Mouse (Mus musculus): ENCODE measurements around the gene Serpina3n. TPM values are rescaled to one million over a fixed set of nuclear protein-coding genes. Genes with fewer than 3 reads are reported as not detected.
"Not testable (repeated sequence)": the region's sequence is repeated elsewhere in the genome, so short reads cannot be mapped to it uniquely, and the experiment has no call there.

Gene Serpina3n
- total RNA-seq, 2 experiments from 2014 or later: 4.2 to 4.5 TPM

DNA sequence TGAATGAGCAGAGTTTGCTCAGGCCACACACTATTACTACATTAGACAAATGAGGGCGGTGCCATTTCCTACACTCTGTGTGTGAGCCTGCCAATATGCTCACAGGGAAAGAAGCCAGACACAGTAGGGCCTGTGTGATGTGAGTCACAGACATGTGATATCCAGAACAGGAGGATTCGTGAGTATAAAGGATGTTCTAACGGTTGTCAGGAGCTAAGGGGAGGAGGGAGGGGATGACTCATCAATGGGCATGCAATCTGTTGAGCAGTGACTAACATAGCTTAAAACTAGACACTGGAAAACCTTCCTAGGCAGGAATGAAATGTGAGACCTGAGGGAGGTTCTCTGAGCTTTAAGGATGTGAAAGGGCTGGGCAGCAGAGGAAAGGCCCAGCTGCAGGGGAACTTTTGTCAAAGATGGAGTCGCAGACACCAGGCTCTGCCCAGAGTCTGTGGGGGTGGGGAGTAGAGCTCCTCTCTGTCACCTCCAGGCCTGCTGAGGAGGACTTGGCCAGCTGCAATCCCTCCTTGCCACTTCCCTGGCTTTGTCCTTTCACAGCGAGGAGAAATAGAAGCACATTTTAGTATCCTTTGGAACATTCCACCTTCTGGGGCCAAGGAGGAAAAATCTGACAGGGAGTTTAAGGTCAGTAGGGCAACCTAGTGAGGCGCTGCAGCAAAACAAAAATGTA lies 9.2 kb downstream of the Serpina3n start:
- TF ChIP-seq CTCF (IDR thresholded peaks at IDR 0.05): no peak
- Histone ChIP-seq H3K27ac (peak overlapping the region; percentile 40; the same call in 1 of the 2 replicates), H3K4me3 (no peak overlapping the region)
- intact Hi-C loops (cut with DNase I): no loop called here
- peak; percentile 55 for DNase-seq

DNA sequence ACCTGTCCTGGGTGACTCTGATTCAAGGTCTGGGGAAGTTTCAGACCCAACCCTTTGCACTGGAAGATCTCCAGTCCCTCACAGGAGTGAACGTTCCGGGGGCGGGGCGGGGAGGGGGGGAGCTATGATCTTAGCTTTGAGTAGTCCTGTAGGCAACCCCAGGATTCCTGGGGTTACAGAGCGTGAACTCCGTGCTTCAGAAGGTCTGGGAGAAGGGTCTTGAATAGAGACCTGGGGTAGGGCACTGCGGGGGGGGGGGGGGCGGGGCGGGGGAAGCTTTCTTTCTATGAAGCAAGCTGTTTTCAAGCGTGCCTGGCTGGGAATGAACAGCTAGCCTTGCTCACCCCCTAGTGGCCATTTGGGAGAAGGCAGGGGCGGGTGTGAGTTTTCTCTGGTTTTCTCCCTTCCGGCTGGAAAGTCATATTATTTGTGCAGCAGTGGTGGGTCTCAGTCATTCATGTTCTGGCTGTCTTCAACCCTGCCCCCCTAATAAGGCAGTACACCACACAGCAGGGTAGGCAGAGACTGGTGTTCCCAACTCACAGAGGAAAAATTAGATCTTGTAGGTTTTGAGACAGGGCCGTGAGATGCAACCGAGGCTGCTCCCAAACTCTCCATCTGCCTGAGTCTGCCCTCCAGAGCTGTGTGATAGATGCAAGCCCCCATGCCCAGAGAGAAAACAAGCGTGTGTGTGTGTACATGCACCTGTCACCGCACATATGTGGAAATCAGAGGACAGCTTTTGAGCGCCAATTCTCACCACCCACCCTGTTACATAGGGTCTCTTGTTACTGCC lies 12.0 kb downstream of the Serpina3n start:
- peak; percentile 80 for DNase-seq
- TF ChIP-seq CTCF (IDR thresholded peaks at IDR 0.05): peak; percentile 84
- intact Hi-C loops (cut with DNase I): loop anchor here (1.0 kb wide), 1 partner anchor 423 kb away; no protein-coding TSS in a partner anchor
- Histone ChIP-seq H3K27ac (no peak overlapping the region), H3K4me3 (no peak overlapping the region)

DNA sequence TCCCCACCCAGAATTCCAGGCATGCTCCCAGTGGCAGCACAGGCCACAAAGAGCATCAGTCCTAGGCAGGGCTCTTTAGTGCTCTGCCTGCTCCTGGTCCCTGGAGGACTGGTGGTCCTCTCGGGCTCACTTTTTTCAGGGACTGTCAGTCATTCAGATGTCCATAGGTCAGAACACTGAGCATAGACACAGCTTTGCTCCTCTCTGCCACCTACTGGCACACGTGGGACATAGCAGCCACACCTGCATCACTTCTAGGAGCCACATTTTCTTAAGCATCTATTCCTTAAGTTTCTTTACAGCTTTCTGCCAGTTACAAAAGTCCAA lies 12.6 kb downstream of the Serpina3n start:
- TF ChIP-seq CTCF (IDR thresholded peaks at IDR 0.05): peak; percentile 36
- no peak overlapping the region for H3K27ac ChIP-seq
- H3K4me3 ChIP-seq: no peak overlapping the region
- no peak for DNase-seq
- intact Hi-C loops (cut with DNase I): no loop called here

DNA sequence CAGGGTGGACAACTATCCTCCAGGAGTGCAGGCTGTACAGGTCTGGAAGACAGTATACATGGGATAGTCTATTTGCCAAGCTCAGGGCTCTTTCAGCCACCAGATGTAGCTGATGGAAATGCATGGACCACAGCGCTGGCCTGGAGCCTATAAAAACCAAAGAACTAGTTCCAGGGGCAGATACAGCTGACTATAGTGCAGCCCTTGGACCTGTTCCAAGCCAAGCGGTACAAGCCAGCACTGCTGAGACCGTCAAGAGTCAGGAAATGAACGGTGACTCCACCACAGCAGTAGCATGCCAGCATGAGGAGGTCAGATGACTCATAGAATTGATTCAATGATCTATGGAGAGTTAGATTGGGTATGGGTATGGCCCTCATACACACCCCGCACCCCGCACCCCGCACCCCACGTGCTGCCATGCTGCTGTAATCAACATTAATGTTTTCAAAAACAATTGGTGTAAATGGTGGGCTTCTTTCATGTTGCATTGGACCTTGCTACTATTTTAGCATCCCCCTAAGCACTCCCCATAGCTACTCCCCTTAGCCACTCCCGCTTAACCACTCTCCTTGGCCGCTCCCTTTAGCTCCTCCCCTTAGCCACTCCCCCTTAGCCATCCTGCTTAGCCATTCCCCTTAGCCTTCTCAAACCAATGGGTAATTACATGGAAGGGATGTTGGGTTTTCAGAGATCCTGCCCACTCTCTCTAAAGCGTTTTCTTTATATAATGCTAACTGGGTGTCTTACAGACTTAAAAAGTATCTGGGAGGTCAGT lies 16.3 kb downstream of the Serpina3n start:
- no peak for DNase-seq
- no peak for TF ChIP-seq CTCF (IDR thresholded peaks at IDR 0.05)
- Histone ChIP-seq H3K4me3 (no peak overlapping the region), H3K27ac (no peak overlapping the region)
- intact Hi-C loops (cut with DNase I): no loop called here

DNA sequence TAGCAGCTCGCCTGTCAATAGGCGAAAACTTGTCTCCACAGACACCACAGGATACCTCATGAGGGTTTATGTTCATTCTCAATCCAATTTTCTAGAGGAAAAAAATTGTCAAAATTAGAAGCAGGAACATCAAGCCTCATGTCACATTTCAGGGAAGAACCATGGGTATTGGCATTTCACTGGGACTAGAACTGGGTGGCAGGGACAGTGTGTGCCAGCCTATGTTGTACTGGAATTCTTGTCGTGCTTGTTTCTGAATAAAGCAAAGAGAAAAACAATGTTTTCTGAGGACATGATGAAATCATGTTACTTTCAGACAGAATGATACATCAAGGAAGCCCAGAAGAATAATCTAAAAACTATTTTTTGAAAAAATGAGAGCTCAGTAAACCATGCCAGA lies 19.1 kb downstream of the Serpina3n start:
- Histone ChIP-seq H3K4me3 (no peak overlapping the region), H3K27ac (no peak overlapping the region)
- no peak for TF ChIP-seq CTCF (IDR thresholded peaks at IDR 0.05)
- intact Hi-C loops (cut with DNase I): no loop called here
- no peak for DNase-seq

DNA sequence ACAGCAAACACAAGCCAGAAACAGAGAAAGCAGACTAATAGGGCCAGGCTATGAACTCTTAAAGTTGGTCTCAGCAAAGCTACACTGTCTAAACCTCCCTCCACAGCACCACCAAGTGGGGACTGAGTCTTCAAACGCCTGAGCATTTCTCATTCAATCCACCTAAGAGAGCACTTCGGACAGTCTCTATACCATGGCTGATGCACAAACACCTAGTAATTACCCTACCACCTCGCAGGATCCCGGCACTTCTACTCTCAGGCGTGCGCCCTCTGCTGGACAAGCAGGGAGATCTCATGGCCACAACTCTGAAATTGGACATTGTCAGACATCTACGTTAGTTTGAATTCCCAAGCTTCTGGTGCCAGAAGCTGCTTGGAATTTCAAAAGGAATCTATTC lies 20.4 kb downstream of the Serpina3n start:
- intact Hi-C loops (cut with DNase I): no loop called here
- peak; percentile 44 for DNase-seq
- no peak overlapping the region for H3K4me3 ChIP-seq
- H3K27ac ChIP-seq: no peak overlapping the region
- TF ChIP-seq CTCF (IDR thresholded peaks at IDR 0.05): peak; percentile 74

DNA sequence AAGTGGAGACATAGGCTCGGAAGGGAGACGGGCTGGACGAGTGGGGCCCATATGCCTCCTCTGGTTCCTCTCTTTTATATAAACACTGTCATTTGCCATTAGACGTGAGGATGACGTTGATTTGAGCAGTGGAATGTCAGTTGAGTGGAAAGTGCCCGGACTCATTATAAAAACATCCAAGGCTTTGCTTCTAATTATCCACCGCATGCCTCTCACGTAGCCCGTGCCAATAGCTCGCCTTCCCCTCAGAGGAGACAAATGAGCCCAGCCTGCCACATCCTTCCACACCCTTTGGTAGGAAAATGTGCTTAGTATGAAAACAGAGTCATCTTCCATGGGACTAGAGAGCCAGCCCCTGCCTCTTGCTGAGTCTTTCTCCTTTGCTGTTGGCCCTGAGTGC lies 24.8 kb downstream of the Serpina3n start:
- Histone ChIP-seq H3K4me3 (no peak overlapping the region), H3K27ac (no peak overlapping the region)
- no peak for TF ChIP-seq CTCF (IDR thresholded peaks at IDR 0.05)
- intact Hi-C loops (cut with DNase I): no loop called here
- DNase-seq: no peak

DNA sequence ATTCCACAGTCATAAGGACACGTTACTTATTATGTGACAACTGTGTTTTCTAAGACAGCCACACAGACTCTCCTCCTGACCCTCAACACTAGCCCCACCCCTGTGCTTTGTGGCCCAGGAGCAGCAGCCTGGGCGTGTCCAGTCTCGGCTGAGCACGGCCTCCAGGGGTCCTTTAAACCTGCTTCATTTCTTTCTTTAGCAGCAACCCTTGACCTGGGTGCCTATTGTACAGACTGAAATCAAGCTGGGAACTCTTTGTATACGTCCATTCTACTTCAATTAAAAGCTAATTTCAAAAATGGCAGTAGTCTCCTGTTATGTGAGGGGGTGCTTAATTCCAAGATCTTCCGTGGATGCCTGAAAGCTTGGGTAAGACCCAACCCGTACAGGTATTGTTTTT lies 26.7 kb downstream of the Serpina3n start:
- Histone ChIP-seq H3K4me3 (no peak overlapping the region), H3K27ac (no peak overlapping the region)
- DNase-seq: no peak
- intact Hi-C loops (cut with DNase I): no loop called here
- TF ChIP-seq CTCF (IDR thresholded peaks at IDR 0.05): no peak

DNA sequence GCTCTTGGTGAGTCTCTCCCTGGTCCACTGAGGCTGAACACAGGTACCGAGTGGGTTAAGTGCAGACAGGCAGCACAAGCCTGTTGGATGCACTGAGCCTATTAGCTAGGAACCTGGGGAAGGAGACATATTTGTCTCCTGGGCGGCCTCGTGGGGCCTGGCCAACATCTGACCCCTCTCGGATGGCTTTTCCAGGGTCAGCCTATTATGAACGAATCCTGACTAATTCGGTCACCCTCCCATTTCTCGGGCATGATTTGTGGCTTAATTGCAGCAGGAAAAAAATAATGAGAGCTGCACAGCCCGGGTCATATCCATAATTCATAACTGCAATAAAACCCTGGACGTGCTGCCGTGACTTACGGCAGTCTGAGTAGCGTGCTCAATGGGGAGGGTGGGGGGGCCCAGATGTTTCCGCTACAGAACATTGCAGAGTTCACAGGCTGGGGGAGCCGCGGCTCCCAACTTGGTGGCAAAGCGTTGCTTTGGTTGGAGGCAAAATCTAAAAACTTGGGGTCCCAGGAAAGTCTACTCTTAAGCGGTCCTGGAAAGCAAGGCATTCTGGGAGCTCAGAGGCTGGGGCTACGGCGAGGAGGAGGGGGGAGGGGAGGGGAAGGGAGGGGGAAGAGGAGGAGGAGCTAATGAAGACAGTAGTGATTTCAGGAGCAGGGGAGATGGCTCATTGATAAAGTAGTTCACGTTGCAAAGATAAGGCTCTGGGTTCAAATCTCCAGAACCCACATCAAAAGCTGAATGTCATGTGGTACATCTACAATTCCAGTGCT lies 27.6 kb downstream of the Serpina3n start:
- no peak for TF ChIP-seq CTCF (IDR thresholded peaks at IDR 0.05)
- Histone ChIP-seq H3K4me3 (peak overlapping the region; percentile 50), H3K27ac (no peak overlapping the region)
- no peak for DNase-seq
- intact Hi-C loops (cut with DNase I): no loop called here

DNA sequence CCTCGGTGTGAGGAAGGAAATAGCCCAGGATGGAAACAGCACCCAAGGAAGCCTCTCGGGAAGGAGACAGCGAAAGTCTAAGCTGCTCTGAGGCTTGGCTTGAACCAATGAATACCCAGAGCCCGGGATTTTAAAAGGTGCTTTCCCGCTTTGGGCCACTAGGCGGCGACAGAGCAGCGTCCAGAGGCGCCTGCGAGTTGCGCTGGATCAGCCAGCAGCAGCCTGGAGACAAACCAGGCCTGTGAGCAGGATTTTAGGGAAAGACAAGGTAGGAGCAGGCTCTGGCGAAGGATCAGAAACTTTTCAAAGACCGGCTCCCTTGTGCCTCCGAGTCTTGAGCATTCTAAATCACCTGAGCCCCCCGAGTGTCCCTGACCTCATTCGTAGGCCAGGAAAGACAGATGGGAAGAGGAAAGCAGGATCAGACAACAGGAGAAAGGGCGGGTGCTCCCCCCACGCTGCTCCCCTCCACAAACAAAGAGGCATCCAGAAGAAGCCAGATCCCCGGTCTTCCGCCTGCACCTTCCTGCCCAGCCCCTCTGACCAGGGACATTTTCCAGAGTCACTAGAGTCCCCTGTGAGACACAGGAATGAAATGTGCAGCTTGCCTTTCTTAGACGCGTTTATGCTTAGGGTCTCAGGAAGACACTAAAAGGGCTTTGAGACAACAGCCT lies 33.7 kb downstream of the Serpina3n start:
- no peak overlapping the region for H3K27ac ChIP-seq

DNA sequence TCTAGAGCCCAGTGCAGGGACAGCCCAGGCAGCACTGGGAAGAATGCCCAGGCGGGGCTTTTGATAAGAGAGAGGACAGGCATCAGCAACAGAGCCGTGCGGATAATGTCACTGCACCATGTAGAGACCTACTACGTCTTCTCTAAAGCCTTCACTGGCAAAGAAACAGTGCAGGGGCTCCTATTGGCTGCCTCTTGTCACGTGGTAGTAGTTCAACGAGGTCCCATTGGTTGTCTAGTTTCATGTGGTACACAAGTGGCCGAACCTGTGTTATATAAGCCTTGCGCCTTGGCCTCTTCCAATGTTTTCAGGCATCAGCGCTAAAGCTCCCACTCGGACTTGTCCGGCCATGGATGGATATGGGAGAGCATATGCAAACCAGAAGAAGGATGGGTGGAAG lies 37.2 kb downstream of the Serpina3n start:
- no peak for DNase-seq
- intact Hi-C loops (cut with DNase I): loop anchor here (10.0 kb wide), 1 partner anchor 371 kb away; no protein-coding TSS in a partner anchor

More for the DNA sequence above, 33.7 kb downstream of the Serpina3n start:
- TF ChIP-seq CTCF (IDR thresholded peaks at IDR 0.05): peak; percentile 100
- DNase-seq: peak; percentile 87
- no peak overlapping the region for H3K4me3 ChIP-seq
- intact Hi-C loops (cut with DNase I): loop anchor here (1.0 to 10.0 kb wide), 3 partner anchors 259 to 499 kb away; no protein-coding TSS in a partner anchor

DNA sequence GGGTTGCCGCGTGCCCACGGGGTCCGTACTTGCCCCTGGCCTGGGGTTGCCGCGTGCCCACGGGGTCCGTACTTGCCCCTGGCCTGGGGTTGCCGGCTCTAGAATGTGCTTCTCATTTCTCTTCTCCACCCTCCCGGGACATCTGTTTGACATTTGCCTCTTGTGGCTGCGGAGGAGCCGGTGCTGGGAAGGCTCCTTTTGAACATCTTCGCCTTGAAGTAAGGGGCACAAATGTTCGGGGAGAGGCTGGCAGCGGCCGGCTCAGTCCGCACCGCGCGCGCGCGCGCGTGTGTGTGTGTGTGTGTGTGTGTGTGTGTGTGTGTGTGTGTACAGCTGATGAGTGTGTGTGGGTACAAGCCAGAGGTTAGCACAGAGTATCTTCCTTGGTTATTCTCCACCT lies 40.5 kb downstream of the Serpina3n start:
- not testable (repeated sequence) for H3K27ac ChIP-seq, H3K4me3 ChIP-seq, DNase-seq
- intact Hi-C loops (cut with DNase I): loop anchor here (10.0 kb wide), 1 partner anchor 368 kb away; no protein-coding TSS in a partner anchor

More for the DNA sequence above, 37.2 kb downstream of the Serpina3n start:
- no peak overlapping the region for H3K4me3 ChIP-seq
- no peak overlapping the region for H3K27ac ChIP-seq
- no peak for TF ChIP-seq CTCF (IDR thresholded peaks at IDR 0.05)

Data from gastrocnemius, adult 2 months (tissue).